Mouse (Mus musculus): ENCODE measurements at regions not wholly inside any gene's neighbourhood (a gene's known extent, or its start where the extent isn't known, plus 50 kb on each side); places are given as distances from the start of the nearest gene placed in this dataset.

- DNase-seq (ENCODE audit: low read depth, low spot score) = no peak
Observed at GRCm38 (mm10) chr12:27499276-27499675, 156.9 kb upstream of the Sox11 start.

- no peak for DNase-seq (ENCODE audit: low read depth, low spot score)
Observed at GRCm38 (mm10) chr12:27496826-27497557, 154.6 kb upstream of the Sox11 start.

- no peak for DNase-seq (ENCODE audit: low read depth, low spot score)
Observed at GRCm38 (mm10) chr12:27492270-27492669, 149.9 kb upstream of the Sox11 start.

DNA sequence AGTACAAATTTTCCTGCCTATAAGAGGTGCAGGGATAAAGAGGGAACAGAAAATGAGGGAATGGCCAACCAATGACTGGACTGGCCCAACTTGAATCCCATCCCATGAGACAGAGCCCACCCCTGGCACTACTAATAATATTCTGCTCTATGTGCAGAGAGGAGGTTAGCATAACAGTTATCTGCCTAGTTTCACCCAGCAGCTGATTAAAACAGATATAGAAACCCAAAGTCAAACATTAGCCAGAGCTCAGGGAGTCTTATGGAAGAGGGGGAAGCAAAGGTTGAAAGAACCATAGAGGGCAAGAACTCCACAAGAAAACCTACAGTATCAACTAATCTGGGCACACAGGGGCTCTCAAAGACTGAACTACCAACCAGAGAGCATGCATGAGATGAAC, 138.9 kb upstream of the Sox11 start:
- DNase-seq (ENCODE audit: low read depth, low spot score) = no peak

DNA sequence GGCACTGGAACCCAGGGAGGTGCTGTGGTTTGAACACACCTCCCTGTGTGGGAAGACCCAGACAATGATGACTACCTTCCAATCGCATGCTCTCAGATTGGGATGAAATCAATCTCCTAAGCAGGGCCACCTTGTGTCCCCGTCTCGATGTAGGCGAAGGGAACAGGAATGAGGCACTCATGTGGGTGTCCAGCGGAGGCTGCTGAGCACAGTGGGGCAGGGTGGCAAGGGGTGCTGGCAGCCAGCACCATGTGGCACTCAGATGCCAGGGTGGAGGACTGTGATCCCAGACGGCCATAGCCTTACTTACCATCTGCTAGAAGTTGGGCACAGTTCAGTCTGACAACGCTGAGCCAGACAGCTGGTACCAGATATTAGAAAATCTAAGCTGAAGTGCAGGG, 137.2 kb upstream of the Sox11 start:
- DNase-seq (ENCODE audit: low read depth, low spot score) = no peak

- DNase-seq (ENCODE audit: low read depth, low spot score) = no peak
Observed at GRCm38 (mm10) chr12:27474631-27475030, 132.3 kb upstream of the Sox11 start.

DNA sequence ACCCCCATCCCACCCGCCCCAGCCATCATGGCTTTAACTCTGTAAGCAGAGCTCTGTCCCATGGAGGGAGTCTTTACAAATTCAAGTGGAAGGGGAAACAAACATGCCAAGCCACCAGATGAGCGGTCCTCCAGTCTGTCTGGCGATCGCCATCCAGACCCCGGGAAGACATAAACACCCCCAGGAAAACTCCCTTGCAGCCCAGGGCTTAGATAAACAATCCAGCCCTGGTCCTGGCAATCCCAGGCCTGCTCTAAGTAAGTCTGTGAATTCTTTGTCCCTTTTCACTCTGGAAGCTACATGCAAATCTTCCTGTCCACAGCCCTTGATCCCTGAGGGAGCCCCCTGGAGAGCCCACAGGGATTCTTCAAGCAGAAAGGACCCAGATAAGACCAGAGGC, 129.2 kb upstream of the Sox11 start:
- no peak for DNase-seq (ENCODE audit: low read depth, low spot score)

DNA sequence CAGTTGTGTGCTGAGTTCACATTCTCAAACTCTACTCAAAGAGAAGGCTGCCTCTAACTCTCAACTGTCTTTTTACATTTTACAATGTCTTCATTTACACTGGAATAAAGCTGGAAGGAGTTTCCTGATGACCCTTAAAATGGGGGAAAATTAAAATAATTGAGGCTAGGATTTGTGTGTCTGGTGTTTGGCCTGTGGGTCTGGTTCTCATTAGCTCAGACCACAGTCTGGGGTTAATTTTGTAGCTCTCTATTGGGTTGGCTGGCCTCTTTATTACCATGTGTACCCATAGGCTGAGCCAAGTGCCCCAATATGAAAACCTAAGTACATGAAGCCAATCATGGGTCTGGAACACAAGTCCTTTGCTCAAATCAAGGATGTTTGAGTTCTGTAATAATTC, 128.0 kb upstream of the Sox11 start:
- no peak for DNase-seq (ENCODE audit: low read depth, low spot score)

- no peak for DNase-seq (ENCODE audit: low read depth, low spot score)
Observed at GRCm38 (mm10) chr12:27468782-27469181, 126.4 kb upstream of the Sox11 start.

DNA sequence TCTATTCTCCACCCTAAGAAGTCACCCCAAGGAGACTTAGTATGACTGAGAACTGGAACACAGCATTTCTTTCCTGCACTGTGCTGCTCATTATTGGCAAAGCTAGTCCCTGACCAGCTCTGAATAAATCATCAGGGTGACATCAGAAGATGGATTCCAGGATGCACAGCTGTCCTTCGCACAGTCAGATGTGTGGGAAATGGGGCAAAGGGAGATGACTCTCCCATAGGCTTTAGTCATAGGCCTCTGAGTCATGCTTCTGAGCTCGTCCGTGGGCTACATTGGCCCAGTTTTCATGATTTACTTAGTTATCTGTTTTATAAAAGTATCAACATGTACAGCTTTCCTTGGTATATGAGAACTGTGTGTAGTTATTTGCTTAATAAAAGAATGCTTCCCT, 125.8 kb upstream of the Sox11 start:
- DNase-seq (ENCODE audit: low read depth, low spot score) = no peak

DNA sequence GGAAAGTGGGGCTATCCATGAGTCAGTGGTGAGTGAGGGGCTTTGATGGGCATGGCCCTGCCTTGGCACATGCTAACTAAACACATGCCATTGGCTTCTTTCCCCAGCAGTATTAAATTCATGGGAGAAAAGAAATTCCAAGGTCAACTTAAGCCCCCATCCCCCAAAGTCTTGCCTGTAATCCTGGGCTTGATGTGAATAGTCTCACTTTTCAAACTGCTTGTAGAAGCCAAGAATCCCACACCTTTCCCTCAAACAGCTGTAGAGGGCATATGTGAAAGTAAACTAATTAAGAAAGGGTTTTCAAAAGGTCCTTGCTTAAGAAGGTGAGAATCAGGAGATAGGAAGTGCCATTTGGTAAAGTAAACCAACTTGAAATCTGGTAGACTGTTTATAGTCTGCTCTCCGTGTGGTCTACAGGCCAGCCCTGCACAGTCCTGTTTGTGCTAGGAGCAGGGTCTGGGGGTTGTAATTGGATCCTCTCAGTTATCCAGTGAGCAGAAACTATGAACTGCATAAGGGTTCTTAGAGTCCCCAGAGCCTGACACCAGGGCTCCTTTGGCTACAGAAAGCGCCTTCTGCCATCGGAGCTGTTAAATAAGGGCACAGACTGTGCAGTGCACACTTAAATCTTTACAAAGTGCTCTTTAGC, 123.3 kb upstream of the Sox11 start:
- DNase-seq (ENCODE audit: low read depth, low spot score) = peak; percentile 39

DNA sequence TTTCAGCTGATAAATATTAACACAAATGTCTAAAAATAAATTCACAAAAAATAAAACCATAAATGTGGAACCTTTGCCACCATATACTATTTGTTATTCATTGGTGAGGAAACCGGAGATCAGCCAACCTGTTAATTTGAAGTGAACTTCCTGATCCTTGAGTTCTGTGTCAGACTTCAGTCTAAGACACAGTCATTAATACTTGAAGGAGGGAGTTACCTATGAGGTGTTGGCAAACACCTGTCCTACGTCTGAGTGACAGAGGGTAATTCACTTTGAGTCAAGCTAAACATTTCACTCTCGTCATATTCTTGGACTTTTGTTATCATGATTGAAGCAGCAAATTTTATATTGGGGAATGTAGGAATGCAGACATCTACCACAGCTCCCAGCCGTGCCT, 116.3 kb upstream of the Sox11 start:
- no peak for DNase-seq (ENCODE audit: low read depth, low spot score)

- no peak for DNase-seq (ENCODE audit: low read depth, low spot score)
Observed at GRCm38 (mm10) chr12:27437661-27438345, 95.4 kb upstream of the Sox11 start.

DNA sequence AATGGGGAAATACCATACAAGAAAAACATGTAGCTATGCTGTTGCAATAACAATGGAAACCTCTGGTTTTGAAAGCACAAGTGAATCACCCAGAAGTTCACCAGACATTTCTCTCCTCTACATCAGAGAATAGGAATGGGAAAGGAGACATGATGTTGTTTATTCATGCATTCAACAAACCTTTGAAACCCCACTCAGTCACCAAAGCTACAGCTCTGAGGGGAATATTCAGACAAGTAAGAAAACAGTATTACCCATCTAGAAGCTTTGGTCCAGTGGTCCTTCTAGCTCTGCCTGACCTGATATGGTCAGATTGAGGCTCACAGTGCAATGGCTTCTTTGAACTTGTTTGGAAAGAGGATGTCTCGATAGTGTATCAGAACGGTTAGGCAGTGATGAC, 89.0 kb upstream of the Sox11 start:
- no peak for DNase-seq (ENCODE audit: low read depth, low spot score)

DNA sequence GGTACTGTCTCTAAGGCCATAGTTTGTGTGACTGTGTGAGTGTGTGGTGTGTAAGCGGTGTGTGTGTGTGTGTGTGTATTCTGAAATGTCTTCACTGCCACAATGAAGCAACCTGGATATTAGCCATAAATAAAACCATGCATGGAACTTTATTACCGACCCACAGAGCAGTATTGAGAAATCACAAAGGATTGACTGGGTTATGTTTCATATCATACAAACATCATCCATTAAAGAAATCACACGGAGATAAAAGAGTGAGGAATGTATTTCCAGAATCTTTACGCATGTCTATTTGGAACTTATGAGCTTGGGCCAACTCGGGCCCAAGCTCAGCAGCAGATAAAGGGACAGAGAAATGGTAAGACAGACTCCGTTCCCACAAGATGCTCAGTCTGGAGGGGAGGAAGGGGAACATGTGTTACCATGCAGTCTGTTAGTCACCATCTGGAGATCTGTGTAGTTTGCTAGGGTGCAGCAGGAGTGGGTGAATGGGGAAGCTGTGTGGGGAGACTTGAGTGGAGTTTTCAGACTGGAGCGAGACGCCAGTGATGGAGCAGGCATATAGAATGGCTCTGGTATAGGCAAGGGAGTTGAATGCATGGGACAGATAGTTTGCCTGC, 75.1 kb upstream of the Sox11 start:
- no peak for DNase-seq (ENCODE audit: low read depth, low spot score)

- peak; percentile 36 for DNase-seq (ENCODE audit: low read depth, low spot score)
Observed at GRCm38 (mm10) chr12:27410555-27410954, 68.2 kb upstream of the Sox11 start.

- DNase-seq (ENCODE audit: low read depth, low spot score) = no peak
Observed at GRCm38 (mm10) chr12:27408440-27408839, 66.1 kb upstream of the Sox11 start.

DNA sequence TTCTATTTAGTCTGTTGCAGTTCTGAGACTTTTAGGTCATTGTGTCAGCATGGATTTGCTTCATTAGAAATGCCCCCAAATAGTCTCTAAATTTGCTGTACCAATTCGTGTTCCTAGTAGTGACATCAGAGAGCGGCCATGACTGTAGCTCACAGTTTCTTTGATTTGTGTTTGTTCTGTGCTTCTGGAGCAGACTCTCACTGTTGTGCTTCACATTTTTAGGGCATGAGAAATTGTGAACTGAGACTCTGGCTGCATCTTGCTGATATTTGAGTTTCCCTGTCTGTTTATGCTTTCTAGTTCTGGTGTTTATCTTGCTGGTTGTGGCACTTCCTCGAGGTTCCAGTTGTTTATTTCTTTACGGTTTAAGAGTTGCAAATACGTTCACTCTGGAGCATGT, 57.0 kb upstream of the Sox11 start:
- no peak for DNase-seq (ENCODE audit: low read depth, low spot score)
